Mouse (Mus musculus): ENCODE results near the gene Ifna7.
"Not testable (repeated sequence)": the region's sequence is repeated elsewhere in the genome, so short reads cannot be mapped to it uniquely, and the experiment has no call there.

Ifna7 gene

GRCm38 (mm10) chr4:88815928-88816327, at the start of gene Ifna7:
TSS of gene Ifna7 (plus strand) at chr4:88816228.
- no peak for DNase-seq (ENCODE audit: low spot score)

DNA sequence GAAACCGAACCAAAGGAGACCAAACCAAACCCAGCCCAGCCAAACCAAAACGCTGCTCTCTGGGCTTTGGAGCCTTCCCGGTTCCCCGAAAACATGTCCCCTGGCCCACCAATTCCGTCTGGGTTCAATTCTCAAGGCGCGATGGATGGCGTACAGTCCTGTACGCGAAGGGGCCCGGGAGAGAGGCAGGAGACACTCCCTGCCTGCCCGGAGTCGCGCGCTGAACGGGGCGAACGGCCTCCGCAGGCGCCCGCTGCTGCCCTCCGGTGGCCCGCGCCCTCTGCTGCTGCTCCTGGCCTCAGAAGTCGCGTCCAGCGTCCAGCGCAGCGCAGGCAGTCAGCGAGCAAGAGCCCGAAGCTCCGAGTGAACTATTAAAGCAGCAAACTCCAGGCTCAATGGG, 42.5 kb upstream of the Ifna7 start, which contains the start of gene Gm13290:
Gene Gm13290 (plus strand): TSS at position 301 of the 400 bp plus-strand sequence.
- DNase-seq (ENCODE audit: low spot score): not testable (repeated sequence)

- DNase-seq (ENCODE audit: low spot score): not testable (repeated sequence)
Measured at GRCm38 (mm10) chr4:88776622-88777021, 39.4 kb upstream of the Ifna7 start, which contains the start of gene Gm13289. TSS of gene Gm13289 (plus strand) at chr4:88776922.

GRCm38 (mm10) chr4:88779550-88779949, 36.5 kb upstream of the Ifna7 start, which contains the start of gene Gm13272:
TSS of gene Gm13272 (plus strand) at chr4:88779850.
- DNase-seq (ENCODE audit: low spot score): not testable (repeated sequence)

DNA sequence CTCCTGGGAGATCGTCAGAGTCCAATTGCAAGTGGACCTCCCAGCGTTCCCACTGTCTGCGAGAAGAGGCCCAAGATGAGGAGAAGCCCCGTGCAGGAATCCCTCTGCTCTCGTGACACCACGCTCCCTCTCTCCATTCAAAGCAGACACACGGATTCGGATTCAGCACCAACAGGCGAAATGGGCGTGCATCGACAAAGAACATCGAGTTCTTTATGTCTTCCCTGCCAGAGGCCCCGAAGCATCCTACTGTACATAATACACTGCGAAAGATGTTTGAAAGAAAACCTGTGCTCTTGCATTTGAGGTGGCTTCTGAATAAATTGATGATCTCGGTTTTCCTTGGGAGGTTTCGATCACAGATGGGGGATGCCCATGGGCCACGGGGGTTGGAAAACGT, 35.7 kb upstream of the Ifna7 start:
- not testable (repeated sequence) for DNase-seq (ENCODE audit: low spot score)

- not testable (repeated sequence) for DNase-seq (ENCODE audit: low spot score)
Measured at GRCm38 (mm10) chr4:88781831-88782230, 34.2 kb upstream of the Ifna7 start, which contains the start of gene Ifnz. TSS of gene Ifnz (plus strand) at chr4:88782131.

GRCm38 (mm10) chr4:88782335-88782734, 33.7 kb upstream of the Ifna7 start:
- not testable (repeated sequence) for DNase-seq (ENCODE audit: low spot score)

GRCm38 (mm10) chr4:88785409-88785808, 30.6 kb upstream of the Ifna7 start, which contains the start of gene Gm13276:
TSS of gene Gm13276 (plus strand) at chr4:88785709.
- not testable (repeated sequence) for DNase-seq (ENCODE audit: low spot score)

- DNase-seq (ENCODE audit: low spot score): not testable (repeated sequence)
Measured at GRCm38 (mm10) chr4:88788402-88788801, 27.6 kb upstream of the Ifna7 start, which contains the start of gene Gm13277. TSS of gene Gm13277 (plus strand) at chr4:88788632.

- DNase-seq (ENCODE audit: low spot score): not testable (repeated sequence)
Measured at GRCm38 (mm10) chr4:88791250-88791649, 24.8 kb upstream of the Ifna7 start, which contains the start of gene Gm13278. TSS of gene Gm13278 (plus strand) at chr4:88791550.

GRCm38 (mm10) chr4:88793936-88794675, 21.9 kb upstream of the Ifna7 start, which contains the start of gene Gm13275:
TSS of gene Gm13275 (plus strand) at chr4:88794487.
- peak; percentile 96 for DNase-seq (ENCODE audit: low spot score)

DNA sequence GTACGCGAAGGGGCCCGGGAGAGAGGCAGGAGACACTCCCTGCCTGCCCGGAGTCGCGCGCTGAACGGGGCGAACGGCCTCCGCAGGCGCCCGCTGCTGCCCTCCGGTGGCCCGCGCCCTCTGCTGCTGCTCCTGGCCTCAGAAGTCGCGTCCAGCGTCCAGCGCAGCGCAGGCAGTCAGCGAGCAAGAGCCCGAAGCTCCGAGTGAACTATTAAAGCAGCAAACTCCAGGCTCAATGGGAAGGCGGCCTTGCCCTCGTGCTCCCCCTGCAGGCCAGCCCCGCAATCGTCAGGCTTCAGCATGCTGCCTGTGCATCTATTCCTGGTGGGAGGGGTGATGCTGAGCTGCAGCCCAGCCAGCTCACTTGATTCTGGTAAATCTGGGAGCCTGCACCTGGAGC, 18.9 kb upstream of the Ifna7 start, which contains the start of gene Gm13279:
Gene Gm13279 (plus strand): TSS at position 301 of the 400 bp plus-strand sequence.
- not testable (repeated sequence) for DNase-seq (ENCODE audit: low spot score)

DNA sequence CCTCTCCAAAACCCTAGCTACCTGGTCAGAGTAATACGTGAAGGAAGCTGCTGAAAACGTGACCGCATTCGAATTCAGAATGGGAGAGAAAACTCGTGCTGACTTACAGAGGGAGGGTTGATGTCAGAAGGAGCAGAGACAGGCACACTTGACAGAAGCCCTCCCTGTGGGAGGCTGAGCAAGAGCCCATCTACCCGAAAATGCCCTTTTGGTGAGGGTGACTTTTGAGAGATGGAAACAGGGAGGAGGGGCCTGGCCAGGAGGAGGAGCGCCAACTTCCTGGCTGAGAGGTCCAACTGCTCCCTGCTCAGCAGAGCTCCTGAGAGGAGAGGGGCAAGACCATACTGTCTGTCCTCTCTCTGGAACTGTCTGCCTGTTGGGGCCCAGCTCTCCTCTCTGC, 16.7 kb upstream of the Ifna7 start, which contains the start of gene Gm13285:
Gene Gm13285 (plus strand): TSS at position 301 of the 400 bp plus-strand sequence.
- DNase-seq (ENCODE audit: low spot score): not testable (repeated sequence)

- not testable (repeated sequence) for DNase-seq (ENCODE audit: low spot score)
Measured at GRCm38 (mm10) chr4:88802954-88803353, 13.1 kb upstream of the Ifna7 start, which contains the start of gene Gm13287. TSS of gene Gm13287 (plus strand) at chr4:88803254.

GRCm38 (mm10) chr4:88805231-88805630, 10.8 kb upstream of the Ifna7 start, which contains the start of gene Gm13288:
TSS of gene Gm13288 (plus strand) at chr4:88805531.
- DNase-seq (ENCODE audit: low spot score): not testable (repeated sequence)

DNA sequence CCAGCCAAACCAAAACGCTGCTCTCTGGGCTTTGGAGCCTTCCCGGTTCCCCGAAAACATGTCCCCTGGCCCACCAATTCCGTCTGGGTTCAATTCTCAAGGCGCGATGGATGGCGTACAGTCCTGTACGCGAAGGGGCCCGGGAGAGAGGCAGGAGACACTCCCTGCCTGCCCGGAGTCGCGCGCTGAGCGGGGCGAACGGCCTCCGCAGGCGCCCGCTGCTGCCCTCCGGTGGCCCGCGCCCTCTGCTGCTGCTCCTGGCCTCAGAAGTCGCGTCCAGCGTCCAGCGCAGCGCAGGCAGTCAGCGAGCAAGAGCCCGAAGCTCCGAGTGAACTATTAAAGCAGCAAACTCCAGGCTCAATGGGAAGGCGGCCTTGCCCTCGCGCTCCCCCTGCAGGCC, 10.3 kb upstream of the Ifna7 start:
- DNase-seq (ENCODE audit: low spot score): not testable (repeated sequence)

GRCm38 (mm10) chr4:88819659-88820058, 3.6 kb downstream of the Ifna7 start, which contains the start of gene Ifna11:
TSS of gene Ifna11 (plus strand) at chr4:88819959.
- no peak for DNase-seq (ENCODE audit: low spot score)

DNA sequence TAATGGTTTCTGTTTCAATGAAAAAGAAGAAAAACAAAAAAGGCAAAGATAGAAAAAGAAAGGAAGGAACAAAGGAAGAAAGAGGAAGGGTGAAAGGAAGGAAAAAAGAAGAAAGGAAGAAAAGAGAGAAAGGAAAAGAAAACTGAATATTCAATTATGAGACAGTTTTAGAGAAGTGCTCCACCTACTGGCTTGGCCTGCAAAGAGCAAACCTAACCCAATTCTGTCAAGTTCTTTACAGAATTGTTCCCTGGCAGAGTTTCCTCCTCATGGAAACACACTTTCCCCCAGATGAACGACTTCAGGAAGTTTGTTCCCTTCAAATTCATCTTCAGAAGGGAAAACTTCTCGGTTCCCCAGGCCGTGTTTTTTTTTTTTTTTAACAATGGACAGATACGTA, 7.0 kb downstream of the Ifna7 start:
- no peak for DNase-seq (ENCODE audit: low spot score)

- not testable (repeated sequence) for DNase-seq (ENCODE audit: low spot score)
Measured at GRCm38 (mm10) chr4:88827116-88827515, 11.1 kb downstream of the Ifna7 start, which contains the start of gene Ifna6. TSS of gene Ifna6 (plus strand) at chr4:88827416.

DNA sequence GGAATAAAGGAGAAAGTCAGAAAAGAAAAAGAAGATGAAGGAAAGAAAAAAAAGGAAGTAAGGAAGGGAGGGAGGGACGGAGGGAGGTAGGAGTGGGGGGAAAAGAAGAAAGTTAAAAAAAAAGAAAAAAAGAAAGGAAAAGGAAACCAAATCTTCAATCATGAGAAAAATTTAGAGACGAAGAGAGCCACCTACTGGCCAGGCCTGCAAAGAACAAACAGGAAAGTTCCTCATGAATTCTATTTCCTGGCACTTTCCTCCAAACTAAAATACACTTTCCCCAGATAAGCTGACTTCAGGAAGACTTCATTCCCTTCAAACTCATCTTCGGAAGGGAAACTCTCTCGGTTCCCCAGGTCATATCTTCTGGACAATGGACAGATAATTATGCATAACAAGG, 14.5 kb downstream of the Ifna7 start:
- no peak for DNase-seq (ENCODE audit: low spot score)

- not testable (repeated sequence) for DNase-seq (ENCODE audit: low spot score)
Measured at GRCm38 (mm10) chr4:88835225-88835624, 19.2 kb downstream of the Ifna7 start, which contains the start of gene Ifna5. TSS of gene Ifna5 (plus strand) at chr4:88835525.

DNA sequence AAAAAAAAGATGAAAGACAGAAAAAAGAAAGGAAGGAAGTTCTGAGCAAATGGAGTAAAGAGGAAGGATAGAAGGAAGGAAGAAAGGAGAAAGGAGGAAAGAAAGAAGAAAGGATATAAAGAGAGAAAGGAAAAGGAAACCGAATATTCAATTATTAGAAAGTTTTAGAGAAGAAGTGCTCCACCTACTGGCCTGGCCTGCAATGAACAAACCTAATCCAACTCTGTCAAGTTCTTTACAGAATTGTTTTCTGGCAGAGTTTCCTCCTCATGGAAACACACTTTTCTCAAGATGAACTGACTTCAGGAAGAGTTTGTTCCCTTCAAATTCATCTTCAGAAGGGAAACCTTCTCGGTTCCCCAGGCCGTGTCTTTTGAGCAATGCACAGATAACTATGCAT, 22.8 kb downstream of the Ifna7 start:
- DNase-seq (ENCODE audit: low spot score): no peak
